Mouse (Mus musculus): ENCODE measurements around the gene Tpsab1.
A peak's percentile ranks its signal among the peaks of the same experiment; 100 is the strongest.

The Tpsab1 gene

DNA sequence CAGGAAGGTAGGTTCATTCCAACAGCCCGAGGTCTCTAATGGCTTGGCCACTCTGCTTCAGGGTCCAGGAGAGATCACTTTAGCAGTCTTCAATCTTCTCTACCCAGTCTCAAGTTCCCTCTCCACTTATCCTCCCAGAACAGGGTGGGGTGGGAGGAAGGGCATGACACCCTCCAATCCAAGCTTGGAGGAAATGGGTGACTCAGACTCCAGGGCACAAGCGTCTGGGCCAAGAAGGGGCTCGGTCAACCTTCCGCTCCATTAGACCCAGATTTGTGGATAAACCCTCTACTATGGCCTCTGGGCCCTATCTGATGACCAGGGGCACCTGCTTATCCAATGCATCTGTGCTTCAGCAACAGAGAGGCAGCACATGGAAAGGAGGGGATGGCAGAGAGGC lies at the start of gene Tpsab1:
Tpsab1 (minus strand) TSS at position 101 of the 400 bp plus-strand sequence.
- no peak for DNase-seq (ENCODE audit: low read depth, low spot score)

DNA sequence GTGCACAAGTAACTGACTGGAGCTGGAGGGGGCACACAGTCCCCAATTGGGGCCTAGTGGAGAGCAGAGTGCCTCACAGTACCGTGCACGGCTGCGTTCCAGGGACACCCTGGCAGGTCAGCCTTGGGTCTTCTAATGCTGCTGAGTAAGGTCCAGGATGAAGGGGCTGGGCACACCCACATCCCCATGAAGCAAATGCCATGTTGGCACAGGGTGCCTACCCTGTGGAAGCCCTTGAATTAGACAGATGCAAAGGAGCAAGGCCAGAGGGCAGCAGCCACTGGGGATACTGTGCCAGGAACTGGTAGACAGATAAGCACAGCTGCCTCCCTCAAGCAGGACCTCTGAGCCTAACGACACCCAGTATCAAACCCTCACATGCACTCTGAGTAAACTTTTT lies 49.2 kb upstream of the Tpsab1 start:
- no peak for DNase-seq (ENCODE audit: low read depth, low spot score)

DNA sequence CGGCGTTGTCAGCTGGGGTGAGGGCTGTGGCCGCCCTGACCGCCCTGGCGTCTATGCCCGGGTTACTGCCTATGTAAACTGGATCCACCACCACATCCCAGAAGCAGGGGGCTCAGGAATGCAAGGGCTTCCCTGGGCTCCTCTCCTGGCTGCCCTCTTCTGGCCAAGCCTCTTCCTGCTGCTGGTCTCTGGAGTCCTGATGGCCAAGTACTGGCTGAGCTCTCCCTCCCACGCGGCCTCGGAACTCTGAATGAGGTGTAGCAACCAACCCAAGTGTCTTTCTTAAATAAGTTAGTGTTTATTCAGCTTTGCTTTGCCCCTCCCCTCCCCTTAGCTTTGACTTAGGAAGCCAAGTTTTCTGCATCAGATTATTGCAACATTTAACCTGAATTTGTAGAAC lies 28.6 kb upstream of the Tpsab1 start:
- no peak for DNase-seq (ENCODE audit: low read depth, low spot score)

DNA sequence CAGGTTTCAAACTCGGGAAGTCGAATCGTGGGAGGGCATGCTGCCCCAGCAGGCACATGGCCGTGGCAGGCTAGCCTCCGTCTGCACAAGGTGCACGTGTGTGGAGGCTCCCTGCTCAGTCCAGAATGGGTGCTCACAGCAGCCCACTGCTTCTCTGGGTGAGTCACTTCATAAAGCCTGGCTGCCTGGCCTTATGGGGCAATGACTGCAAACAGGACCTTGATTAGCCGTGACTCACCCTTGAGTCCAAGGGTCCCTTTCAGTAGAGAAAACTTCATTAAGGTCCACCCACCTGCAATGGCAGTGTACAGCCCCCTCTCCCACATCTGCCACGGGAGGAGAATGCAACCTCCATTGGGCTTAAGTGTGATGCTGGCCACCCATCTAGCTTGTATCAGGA lies 27.1 kb upstream of the Tpsab1 start:
- DNase-seq (ENCODE audit: low read depth, low spot score) = no peak

DNA sequence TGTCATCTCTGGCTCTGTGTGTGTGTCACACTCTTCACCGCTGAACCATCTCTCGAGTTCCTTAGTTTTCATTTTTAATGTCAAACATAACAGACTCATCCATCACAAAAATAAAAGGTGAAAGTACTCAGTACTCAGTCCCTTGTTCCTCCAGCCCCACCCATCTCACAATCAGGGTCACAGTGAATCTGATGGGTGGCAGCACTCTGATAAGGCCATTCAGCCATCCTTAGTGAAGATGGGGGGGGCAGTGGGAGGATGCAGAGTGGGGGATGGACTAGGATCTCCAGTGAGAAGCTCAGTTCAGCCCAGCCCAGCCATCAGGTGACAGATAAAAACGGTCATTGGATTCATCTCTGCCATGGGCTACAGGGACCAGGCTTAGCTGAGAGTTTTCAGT lies 23.6 kb upstream of the Tpsab1 start, which contains the start of gene Tpsg1:
Tpsg1 (plus strand) TSS at position 301 of the 400 bp plus-strand sequence.
- DNase-seq (ENCODE audit: low read depth, low spot score) = no peak

DNA sequence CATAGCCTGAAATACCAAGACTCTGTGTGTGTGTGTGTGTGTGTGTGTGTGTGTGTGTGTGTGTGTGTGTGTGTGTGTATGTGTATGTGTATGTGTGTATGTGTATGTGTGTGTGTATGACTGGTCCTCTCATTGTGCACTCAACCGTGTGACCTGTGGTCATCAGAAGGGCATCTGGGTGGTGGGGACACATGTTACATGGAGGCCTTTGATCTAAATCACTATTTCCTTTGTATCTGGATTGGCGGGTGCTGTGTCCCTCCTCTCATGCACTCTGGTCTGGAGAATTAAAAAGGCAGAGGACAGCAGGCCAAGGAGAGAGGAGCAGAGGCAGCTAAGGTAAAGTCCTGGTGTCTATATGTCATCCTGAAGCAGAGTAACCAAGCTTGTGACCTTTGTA lies 20.6 kb upstream of the Tpsab1 start, which contains the start of gene Tpsb2:
Tpsb2 (plus strand) TSS at position 301 of the 400 bp plus-strand sequence.
- DNase-seq (ENCODE audit: low read depth, low spot score) = no peak

DNA sequence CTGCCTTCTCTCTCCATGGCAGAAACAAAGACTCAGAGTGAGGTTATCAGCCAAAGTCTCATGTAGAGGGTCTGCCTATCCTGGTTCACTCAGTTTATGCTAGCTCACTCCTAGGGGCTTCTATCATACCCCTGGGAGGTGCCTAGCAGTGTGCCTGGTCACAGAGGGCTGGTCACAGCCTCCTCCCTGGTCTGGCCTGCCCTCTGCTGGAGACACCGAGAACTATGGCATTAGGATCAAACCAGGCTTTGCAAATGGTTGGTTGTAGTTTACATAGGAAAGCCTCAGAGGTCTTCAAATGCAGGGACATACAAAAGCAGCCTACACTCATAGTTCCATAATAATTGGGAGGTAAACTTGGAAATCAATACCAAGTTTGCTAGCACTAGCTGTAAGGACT lies 18.4 kb upstream of the Tpsab1 start:
- DNase-seq (ENCODE audit: low read depth, low spot score) = peak; percentile 59

DNA sequence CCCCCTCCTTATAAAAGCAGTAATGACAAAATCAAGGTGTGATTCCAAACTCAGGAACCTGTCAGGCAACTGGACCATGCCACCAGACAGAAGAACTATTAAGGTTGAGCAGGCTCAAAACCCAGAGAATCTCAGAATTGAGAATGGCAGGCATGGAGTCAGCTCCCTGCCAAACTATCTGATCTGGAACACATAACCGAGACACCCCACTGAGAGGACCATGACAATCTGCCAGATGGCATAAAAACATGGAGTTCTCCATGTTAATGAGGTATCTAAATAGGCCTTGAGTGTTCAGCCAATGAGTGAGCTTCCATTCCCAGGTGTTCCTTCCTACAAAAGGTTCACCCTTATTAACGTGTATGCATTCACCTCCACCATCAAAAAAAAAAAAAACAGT lies 15.9 kb upstream of the Tpsab1 start:
- DNase-seq (ENCODE audit: low read depth, low spot score) = no peak

DNA sequence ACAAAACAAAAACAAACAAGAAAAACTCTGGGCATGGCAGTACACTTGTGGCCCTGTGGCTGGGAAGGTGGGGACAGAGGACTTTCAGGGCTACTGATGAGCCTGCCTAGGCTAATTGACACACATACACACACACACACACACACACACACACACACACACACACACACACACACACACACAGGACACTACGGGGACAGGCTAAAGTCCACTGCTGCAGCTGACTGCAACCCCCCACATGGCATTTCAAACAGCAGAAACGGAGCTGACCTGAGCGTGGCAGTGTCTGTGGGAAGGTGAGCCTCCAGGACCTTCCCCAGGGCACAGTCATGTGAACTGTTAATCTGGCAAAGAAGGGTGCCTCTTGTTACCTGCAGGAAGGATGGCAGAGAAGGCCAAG lies 3.9 kb downstream of the Tpsab1 start:
- no peak for DNase-seq (ENCODE audit: low read depth, low spot score)

DNA sequence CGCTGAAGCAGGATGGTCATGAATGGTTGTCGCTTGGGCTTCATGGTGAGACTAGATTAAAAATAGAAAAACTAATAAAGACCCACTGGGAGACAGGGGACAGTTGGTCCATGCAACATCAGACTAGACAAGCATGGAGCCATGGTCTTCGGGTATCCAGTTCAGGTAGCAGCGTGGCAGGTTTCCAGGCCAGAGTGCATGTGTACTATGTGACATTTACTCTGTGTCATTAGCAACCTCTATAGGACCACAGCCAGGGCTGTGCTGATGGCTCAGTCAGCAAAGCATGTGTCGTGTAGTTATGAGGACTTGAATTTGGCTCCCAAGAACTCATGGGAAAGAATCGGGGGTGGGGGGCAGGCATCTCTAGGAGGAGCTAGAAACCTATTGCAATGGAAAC lies 5.4 kb downstream of the Tpsab1 start:
- DNase-seq (ENCODE audit: low read depth, low spot score) = no peak

DNA sequence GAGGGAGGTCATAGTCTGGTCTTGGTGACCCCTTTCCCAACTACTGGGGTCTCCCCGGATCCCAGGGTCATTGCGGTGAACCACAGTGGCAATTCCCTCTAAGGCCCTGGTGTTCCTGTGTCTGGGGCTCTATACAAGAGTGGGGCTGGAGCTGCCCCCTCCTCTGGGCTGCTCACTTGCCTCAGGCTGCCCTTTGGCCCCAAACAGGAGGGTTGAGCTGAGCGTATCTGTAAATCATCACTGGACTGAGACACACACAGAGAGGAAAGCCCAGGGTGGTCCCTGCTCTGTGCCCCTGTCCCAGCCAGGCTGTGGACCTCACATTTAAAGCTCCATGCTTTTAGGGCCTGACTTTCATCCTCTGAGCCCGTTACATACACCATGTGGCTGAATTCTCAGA lies 7.1 kb downstream of the Tpsab1 start:
- DNase-seq (ENCODE audit: low read depth, low spot score) = no peak

DNA sequence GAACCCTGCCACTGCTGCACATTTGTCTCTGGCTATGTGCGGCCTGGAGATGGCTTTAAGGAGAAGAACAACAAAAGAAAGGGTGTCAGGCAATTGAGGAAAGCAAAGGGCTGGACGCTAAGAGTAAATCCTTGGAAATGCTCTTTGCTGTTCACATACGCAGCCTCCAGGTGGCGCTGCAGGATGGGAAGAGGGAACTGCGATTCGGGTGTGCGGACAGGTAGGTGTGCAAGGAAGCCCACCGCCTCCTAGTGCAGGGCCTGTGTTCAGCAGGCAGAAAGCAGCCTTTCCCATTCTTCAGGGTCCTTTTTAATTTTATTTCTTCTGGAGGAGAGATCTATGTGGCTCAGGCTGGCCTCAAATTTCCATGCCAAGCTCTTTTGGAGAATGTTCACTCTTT lies 11.4 kb downstream of the Tpsab1 start:
- peak; percentile 62 for DNase-seq (ENCODE audit: low read depth, low spot score)

DNA sequence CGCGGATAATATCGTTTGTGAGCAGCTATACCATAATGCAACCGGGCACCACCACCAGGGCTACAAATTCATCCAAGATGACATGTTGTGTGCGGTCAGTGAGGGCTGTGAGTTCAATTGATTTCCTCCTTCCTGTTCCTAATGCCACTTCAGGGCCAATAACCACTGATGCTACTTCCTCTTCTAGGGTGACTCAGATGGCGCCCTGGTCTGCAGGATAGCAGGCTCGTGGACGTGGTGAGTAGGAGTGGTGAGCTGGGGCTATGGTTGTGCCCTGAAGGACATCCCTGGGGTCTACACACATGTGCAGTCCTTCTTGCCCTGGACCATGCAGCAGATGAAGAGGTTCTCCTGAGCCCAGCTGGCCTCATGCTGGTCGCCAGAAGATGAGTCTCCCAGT lies 13.0 kb downstream of the Tpsab1 start:
- no peak for DNase-seq (ENCODE audit: low read depth, low spot score)

DNA sequence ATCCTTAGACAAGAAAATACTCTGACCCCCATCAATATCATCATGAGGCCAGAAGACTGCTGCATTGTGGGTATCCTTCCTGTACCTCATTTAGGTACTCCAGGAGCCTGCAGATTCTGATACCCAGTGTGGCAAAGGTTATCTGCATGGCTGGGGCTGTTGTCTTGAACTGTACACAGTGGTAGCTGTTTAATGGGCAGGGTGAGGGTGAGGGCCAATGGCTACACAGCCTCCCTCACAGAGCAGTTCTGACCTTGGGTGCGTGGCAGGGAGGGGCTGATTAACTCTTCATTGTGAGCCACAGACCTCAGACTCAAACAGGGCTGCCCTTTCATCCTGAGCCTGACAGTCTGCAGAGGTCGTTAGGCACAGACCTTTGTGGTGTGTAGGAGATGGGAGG lies 22.4 kb downstream of the Tpsab1 start:
- no peak for DNase-seq (ENCODE audit: low read depth, low spot score)

DNA sequence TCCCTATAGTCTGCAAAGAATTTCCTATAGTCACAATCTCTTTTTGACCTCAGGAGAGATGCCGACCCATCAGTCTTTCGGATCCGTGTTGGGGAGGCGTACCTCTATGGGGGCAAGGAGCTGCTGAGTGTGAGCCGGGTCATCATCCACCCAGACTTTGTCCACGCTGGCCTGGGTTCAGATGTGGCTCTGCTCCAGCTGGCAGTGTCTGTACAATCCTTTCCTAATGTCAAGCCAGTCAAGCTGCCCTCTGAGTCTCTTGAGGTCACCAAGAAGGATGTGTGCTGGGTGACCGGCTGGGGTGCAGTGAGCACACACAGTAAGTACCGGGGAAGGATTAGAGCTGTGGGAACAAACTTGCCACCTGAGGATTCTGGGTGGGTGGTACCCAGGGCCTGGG lies 24.5 kb downstream of the Tpsab1 start:
- DNase-seq (ENCODE audit: low read depth, low spot score) = no peak

DNA sequence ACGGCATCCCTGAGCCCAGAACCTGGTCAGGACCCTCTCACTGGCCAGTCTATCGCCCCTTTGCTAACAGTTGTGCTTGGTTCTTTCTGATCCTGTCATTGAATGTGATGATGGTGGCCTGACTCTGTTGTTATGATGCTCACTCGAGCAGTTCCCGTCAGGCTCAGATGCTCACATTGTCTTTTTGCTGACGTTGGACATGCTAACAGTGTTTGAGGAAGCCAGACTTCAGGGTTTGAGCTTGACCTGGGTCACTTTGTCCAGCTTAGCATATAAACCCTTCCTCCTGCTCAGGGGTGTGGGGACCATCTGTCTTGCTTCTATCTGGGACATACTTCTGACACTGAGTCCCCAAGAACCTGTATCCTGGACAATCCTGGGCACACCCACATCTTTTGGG lies 27.0 kb downstream of the Tpsab1 start, which contains the start of gene Prss29:
Prss29 (plus strand) TSS at position 301 of the 400 bp plus-strand sequence.
- DNase-seq (ENCODE audit: low read depth, low spot score) = no peak

DNA sequence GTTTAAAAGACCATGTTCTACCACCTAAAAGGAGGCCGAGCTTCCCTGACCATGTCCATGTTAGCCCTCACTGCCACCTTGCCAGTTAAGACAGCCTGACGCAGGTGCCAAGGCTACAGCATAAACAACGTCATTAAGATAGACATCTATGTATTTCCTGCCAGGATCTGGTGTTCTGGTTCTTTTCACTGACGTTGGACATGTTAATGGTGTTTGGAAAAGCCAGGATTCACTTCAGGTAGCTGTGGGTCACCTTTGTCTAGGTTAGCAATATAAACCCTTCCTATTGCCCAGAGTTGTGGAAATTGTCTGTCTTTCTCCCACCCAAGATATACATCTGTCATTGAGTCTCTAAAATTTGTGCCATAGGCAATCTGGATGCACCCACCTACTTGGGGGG lies 37.0 kb downstream of the Tpsab1 start, which contains the start of gene Prss28:
Prss28 (plus strand) TSS at position 301 of the 400 bp plus-strand sequence.
- no peak for DNase-seq (ENCODE audit: low read depth, low spot score)

DNA sequence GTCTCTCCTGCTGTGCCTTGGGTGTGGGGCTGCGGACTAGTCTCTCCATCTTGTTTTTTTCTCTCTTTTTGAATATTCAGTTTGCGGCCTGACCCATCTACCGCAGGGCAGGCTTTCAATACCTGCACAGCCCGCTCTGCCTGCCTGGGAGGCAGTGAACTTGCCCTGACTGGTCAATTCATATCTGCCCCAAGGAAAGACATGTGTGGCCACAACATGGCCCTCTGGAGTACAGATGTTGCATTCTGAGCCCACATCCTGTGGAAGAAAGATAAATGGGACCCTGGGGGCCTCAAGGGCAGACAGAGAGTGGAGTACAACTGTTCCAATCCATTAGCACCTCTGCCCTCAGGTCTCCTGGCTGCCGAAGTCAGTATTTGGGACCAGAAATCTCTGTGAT lies 47.3 kb downstream of the Tpsab1 start, which contains the start of gene Prss34:
Prss34 (plus strand) TSS at position 301 of the 400 bp plus-strand sequence.
- no peak for DNase-seq (ENCODE audit: low read depth, low spot score)

DNA sequence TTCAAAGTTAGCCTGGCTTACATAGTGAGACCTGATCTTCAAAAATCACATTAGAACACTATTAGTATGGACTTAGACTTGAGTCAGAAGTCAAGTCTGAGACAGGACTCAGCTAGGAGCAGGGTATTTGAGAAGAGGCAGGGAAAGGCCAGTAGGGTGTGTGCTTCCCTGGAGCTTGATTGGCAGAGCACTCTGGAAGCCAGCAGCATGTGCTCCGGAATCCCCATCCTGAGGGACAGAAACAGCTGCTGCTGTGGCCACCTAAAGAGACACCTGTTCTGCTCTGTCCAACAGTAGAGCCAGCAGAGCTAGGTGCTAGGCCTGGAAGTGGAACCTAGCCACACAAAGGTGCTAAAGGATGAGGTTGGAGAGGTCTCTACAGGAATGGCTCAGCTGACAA lies 51.3 kb downstream of the Tpsab1 start:
- DNase-seq (ENCODE audit: low read depth, low spot score) = no peak

DNA sequence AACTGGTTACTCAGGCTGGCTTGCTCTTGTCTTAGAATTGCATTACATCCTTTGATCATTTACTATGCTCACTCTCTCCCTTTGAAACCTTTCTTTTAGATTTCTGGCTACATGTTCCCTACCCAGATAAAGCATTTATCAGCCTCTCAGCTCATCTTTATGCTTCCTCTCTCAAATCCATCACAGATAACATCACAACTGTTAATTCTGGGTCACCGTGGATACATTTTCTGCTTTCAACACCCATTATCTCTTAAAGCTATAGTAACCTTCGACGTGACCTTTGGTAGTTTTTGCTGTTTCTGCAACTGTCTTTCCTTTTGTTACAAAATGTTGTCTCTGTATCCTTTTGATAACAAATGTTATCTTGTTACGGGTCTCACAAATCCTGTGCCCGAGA lies 51.9 kb downstream of the Tpsab1 start:
- no peak for DNase-seq (ENCODE audit: low read depth, low spot score)

Measured in A20 (cell line).